Mouse (Mus musculus): ENCODE measurements at regions not wholly inside any gene's neighbourhood (a gene's known extent, or its start where the extent isn't known, plus 50 kb on each side); places are given as distances from the start of the nearest gene placed in this dataset.

GRCm38 (mm10) chr2:167777331-167778085 lies 87.9 kb upstream of the Tmem189 start:
- in situ Hi-C loops (cut with MboI; ENCODE audit: low sequenced_read_pairs in 2 of 2, unreplicated experiment in 2 of 2): no loop called here
- 0 out of 2 replicates have a peak overlapping the region, but pooled peaks have one; percentile 39 for H3K27ac ChIP-seq (ENCODE audit: insufficient read depth, low read depth, low read length, poor library complexity, severe bottlenecking)
- DNase-seq (ENCODE audit: low read depth, low spot score): no peak
- peaks cover 5 to 30% of the 10 kb centered on the region in 2 experiments; a peak in 2 of 4 replicates for H3K4me1 ChIP-seq (ENCODE audit: control insufficient read depth in 2 of 2, insufficient read depth in 2 of 2, low read length in 2 of 2, poor library complexity in 1 of 2)
- H3K36me3 ChIP-seq (ENCODE audit: control insufficient read depth, insufficient read depth, low read length, poor library complexity, severe bottlenecking): no peaks in the 10 kb centered on the region
- peak overlapping the region; percentile 57 to 64 for H3K4me3 ChIP-seq (ENCODE audit: insufficient read depth in 1 of 2, low read depth in 1 of 2, low read length in 2 of 2, poor library complexity in 1 of 2, severe bottlenecking in 1 of 2)
- no peaks in the 10 kb centered on the region for H3K9me3 ChIP-seq (ENCODE audit: control insufficient read depth, insufficient read depth, low read depth, low read length)
- peak overlapping the region; percentile 70 for H3K9ac ChIP-seq (ENCODE audit: insufficient read depth, low read depth, low read length, poor library complexity, severe bottlenecking)
- TF ChIP-seq CHD2 (IDR thresholded peaks at IDR 0.05; ENCODE audit: low read depth, low read length) (no peak), ZC3H11A (IDR thresholded peaks at IDR 0.05; ENCODE audit: borderline replicate concordance, low read depth, low read length) (no peak)

DNA sequence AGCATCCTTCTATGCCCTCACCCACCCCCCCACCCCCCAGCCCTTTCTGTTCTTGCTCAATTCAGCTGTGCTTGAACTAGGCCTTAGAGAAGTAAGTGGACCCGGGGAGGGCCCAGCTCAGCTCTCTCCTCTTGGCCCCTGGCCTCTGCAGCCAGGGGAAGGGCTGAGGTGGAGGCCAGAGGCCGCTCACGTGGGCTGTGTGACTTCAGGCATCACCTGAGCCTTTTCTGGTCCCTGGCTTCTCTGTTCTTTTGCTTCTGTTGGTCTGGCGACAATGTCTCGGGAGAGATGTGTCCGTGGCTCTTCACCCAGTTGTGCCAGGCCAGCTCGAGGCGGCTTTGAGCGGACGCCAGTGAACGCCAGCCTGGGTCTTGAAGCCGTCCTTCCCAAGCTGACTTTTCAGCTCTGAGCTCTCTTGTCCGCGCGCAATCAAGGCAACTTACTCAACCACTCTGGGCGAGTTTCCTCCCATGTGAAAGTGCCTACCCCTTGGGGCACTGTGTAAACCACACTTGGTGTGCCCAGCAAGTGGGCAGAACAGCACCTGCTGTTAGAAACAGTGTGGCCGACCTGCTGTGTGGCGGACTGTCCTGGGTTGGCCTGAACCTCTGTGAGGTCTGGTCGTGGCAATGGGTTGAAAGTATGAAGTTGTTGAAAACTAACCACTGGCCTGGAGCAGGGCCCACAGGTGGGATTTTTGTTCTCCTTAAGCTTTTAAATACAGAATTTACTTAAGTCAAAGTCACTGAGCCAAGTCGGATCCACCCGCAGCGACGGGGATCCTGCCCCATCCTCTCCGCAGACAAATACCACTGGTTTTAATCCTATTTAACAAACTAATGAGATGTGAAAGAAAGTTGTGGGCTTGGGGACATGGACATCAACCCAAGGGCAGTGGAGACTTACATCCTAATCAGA lies 86.9 kb upstream of the Tmem189 start:
- H3K4me3 ChIP-seq (ENCODE audit: insufficient read depth in 1 of 2, low read depth in 1 of 2, low read length in 2 of 2, poor library complexity in 1 of 2, severe bottlenecking in 1 of 2): no peak overlapping the region; a peak in 1 of 4 replicates

DNA sequence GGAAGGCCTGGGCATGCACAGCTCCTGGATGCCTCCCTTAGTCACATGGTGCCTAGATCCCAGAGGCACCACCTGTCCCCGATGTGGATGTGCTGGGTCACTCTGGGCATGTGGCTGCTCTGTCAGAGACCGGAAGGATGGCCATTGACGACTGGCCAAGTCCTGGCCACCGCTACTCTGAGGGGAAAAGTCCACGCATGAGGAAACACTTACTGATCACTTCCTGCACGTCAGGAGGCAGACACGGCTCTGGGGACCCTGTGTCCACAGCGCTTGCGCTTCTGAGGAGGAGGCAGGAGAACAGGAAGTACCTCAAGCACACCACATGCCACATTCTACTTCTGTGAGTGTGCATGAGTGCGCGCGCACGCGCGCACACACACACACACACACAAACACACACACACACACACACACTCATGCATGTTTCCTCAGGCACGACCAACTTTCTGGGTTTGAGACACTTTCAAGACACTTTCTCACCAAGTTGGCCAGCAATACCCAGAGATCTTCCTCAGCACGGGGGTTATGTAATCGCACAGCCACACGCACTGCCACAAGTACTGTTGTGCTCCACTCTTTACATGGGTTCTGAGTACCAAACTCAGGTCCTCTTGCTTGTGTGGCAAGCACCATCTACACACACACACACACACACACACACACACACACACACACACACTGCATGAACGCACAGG lies 85.7 kb upstream of the Tmem189 start:
- Histone ChIP-seq H3K4me3 (ENCODE audit: insufficient read depth in 1 of 2, low read depth in 1 of 2, low read length in 2 of 2, poor library complexity in 1 of 2, severe bottlenecking in 1 of 2) (peak overlapping the region; percentile 17 to 49; a peak in 2 of 4 replicates), H3K36me3 (ENCODE audit: control insufficient read depth, insufficient read depth, low read length, poor library complexity, severe bottlenecking) (no peaks in the 10 kb centered on the region), H3K27ac (ENCODE audit: insufficient read depth, low read depth, low read length, poor library complexity, severe bottlenecking) (no peak overlapping the region), H3K4me1 (ENCODE audit: control insufficient read depth in 2 of 2, insufficient read depth in 2 of 2, low read length in 2 of 2, poor library complexity in 1 of 2) (peaks cover 5 to 24% of the 10 kb centered on the region in 2 experiments; a peak in 2 of 4 replicates), H3K9ac (ENCODE audit: insufficient read depth, low read depth, low read length, poor library complexity, severe bottlenecking) (no peak overlapping the region), H3K9me3 (ENCODE audit: control insufficient read depth, insufficient read depth, low read depth, low read length) (no peaks in the 10 kb centered on the region)
- TF ChIP-seq HCFC1 (IDR thresholded peaks at IDR 0.05; ENCODE audit: borderline replicate concordance, insufficient read depth, low read length): no peak
- in situ Hi-C loops (cut with MboI; ENCODE audit: low sequenced_read_pairs in 2 of 2, unreplicated experiment in 2 of 2): no loop called here
- no peak for DNase-seq (ENCODE audit: low read depth, low spot score)

More for the DNA sequence above, 86.9 kb upstream of the Tmem189 start:
- no peak overlapping the region for H3K27ac ChIP-seq (ENCODE audit: insufficient read depth, low read depth, low read length, poor library complexity, severe bottlenecking)
- in situ Hi-C loops (cut with MboI; ENCODE audit: low sequenced_read_pairs in 2 of 2, unreplicated experiment in 2 of 2): no loop called here
- no peak for TF ChIP-seq ZC3H11A (IDR thresholded peaks at IDR 0.05; ENCODE audit: borderline replicate concordance, low read depth, low read length)
- TF ChIP-seq HCFC1 (IDR thresholded peaks at IDR 0.05; ENCODE audit: borderline replicate concordance, insufficient read depth, low read length): no peak
- no peak for TF ChIP-seq CHD2 (IDR thresholded peaks at IDR 0.05; ENCODE audit: low read depth, low read length)
- no peak for TF ChIP-seq MAFK (IDR thresholded peaks at IDR 0.05; ENCODE audit: insufficient read depth, low read depth, low read length)
- TF ChIP-seq ZNF384 (IDR thresholded peaks at IDR 0.05; ENCODE audit: low read depth, low read length): no peak
- H3K4me1 ChIP-seq (ENCODE audit: control insufficient read depth in 2 of 2, insufficient read depth in 2 of 2, low read length in 2 of 2, poor library complexity in 1 of 2): peaks cover 5 to 21% of the 10 kb centered on the region in 2 experiments; a peak in 2 of 4 replicates
- no peaks in the 10 kb centered on the region for H3K36me3 ChIP-seq (ENCODE audit: control insufficient read depth, insufficient read depth, low read length, poor library complexity, severe bottlenecking)
- no peak for DNase-seq (ENCODE audit: low read depth, low spot score)
- no peak overlapping the region for H3K9ac ChIP-seq (ENCODE audit: insufficient read depth, low read depth, low read length, poor library complexity, severe bottlenecking)
- H3K9me3 ChIP-seq (ENCODE audit: control insufficient read depth, insufficient read depth, low read depth, low read length): no peaks in the 10 kb centered on the region

- Histone ChIP-seq H3K9ac (ENCODE audit: insufficient read depth, low read depth, low read length, poor library complexity, severe bottlenecking) (no peak overlapping the region), H3K4me1 (ENCODE audit: control insufficient read depth in 2 of 2, insufficient read depth in 2 of 2, low read length in 2 of 2, poor library complexity in 1 of 2) (peaks cover 5 to 24% of the 10 kb centered on the region in 2 experiments; a peak in 2 of 4 replicates), H3K9me3 (ENCODE audit: control insufficient read depth, insufficient read depth, low read depth, low read length) (no peaks in the 10 kb centered on the region), H3K36me3 (ENCODE audit: control insufficient read depth, insufficient read depth, low read length, poor library complexity, severe bottlenecking) (no peaks in the 10 kb centered on the region), H3K4me3 (ENCODE audit: insufficient read depth in 1 of 2, low read depth in 1 of 2, low read length in 2 of 2, poor library complexity in 1 of 2, severe bottlenecking in 1 of 2) (peak overlapping the region; percentile 17 to 49; a peak in 1 of 4 replicates), H3K27ac (ENCODE audit: insufficient read depth, low read depth, low read length, poor library complexity, severe bottlenecking) (no peak overlapping the region)
- no peak for TF ChIP-seq HCFC1 (IDR thresholded peaks at IDR 0.05; ENCODE audit: borderline replicate concordance, insufficient read depth, low read length)
- no peak for TF ChIP-seq ZNF384 (IDR thresholded peaks at IDR 0.05; ENCODE audit: low read depth, low read length)
- no peak for TF ChIP-seq CHD2 (IDR thresholded peaks at IDR 0.05; ENCODE audit: low read depth, low read length)
- TF ChIP-seq MAFK (IDR thresholded peaks at IDR 0.05; ENCODE audit: insufficient read depth, low read depth, low read length): no peak
- no peak for TF ChIP-seq ZC3H11A (IDR thresholded peaks at IDR 0.05; ENCODE audit: borderline replicate concordance, low read depth, low read length)
- no peak for DNase-seq (ENCODE audit: low read depth, low spot score)
- in situ Hi-C loops (cut with MboI; ENCODE audit: low sequenced_read_pairs in 2 of 2, unreplicated experiment in 2 of 2): no loop called here
These were observed 85.2 kb upstream of the Tmem189 start for GRCm38 (mm10) chr2:167774806-167775179.

Data from ES-E14 (cell line).